Mouse (Mus musculus) lung, postnatal 36 days (tissue): ENCODE results near the gene E2f3.

Experiments
- DNase-seq: peaks from one replicate; pipeline ENCODE4 v3.0.0; 2022; ENCODE audit warnings: mixed read lengths

E2f3 gene

GRCm38 (mm10) chr13:29985855-29986755 is at the start of gene E2f3:
TSS of gene E2f3 (minus strand) at chr13:29986063.
- DNase-seq: peak; percentile 100

GRCm38 (mm10) chr13:30034540-30034939 is 48.7 kb upstream of the E2f3 start:
- no peak for DNase-seq

- no peak for DNase-seq
These were observed 45.9 kb upstream of the E2f3 start for GRCm38 (mm10) chr13:30031684-30032335.

- no peak for DNase-seq
These were observed 42.0 kb upstream of the E2f3 start for GRCm38 (mm10) chr13:30027841-30028240.

- DNase-seq: no peak
These were observed 36.6 kb upstream of the E2f3 start for GRCm38 (mm10) chr13:30022487-30022886.

- DNase-seq: peak; percentile 35
These were observed 32.7 kb upstream of the E2f3 start for GRCm38 (mm10) chr13:30018573-30018972.

- DNase-seq: no peak
These were observed 31.7 kb upstream of the E2f3 start for GRCm38 (mm10) chr13:30017611-30018010.

GRCm38 (mm10) chr13:30014576-30014975 is 28.7 kb upstream of the E2f3 start:
- no peak for DNase-seq

- DNase-seq: no peak
These were observed 26.4 kb upstream of the E2f3 start for GRCm38 (mm10) chr13:30012226-30012625.

- DNase-seq: no peak
These were observed 22.9 kb upstream of the E2f3 start for GRCm38 (mm10) chr13:30008738-30009137.

GRCm38 (mm10) chr13:30005422-30005821 is 19.6 kb upstream of the E2f3 start:
- DNase-seq: no peak

GRCm38 (mm10) chr13:30004849-30005248 is 19.0 kb upstream of the E2f3 start:
- DNase-seq: no peak

GRCm38 (mm10) chr13:30003169-30003568 is 17.3 kb upstream of the E2f3 start:
- DNase-seq: no peak

- DNase-seq: no peak
These were observed 15.2 kb upstream of the E2f3 start for GRCm38 (mm10) chr13:30001041-30001440.

GRCm38 (mm10) chr13:29987956-29988355 is 2.1 kb upstream of the E2f3 start:
- no peak for DNase-seq

GRCm38 (mm10) chr13:29986756-29987120 is 875 bp upstream of the E2f3 start:
- no peak for DNase-seq

GRCm38 (mm10) chr13:29985101-29985854 is 585 bp downstream of the E2f3 start:
- DNase-seq: peak; percentile 9

GRCm38 (mm10) chr13:29984286-29985100 is 1.4 kb downstream of the E2f3 start:
- peak; percentile 79 for DNase-seq

GRCm38 (mm10) chr13:29983523-29984191 is 2.2 kb downstream of the E2f3 start:
- peak; percentile 8 for DNase-seq

GRCm38 (mm10) chr13:29983037-29983436 is 2.8 kb downstream of the E2f3 start:
- peak; percentile 18 for DNase-seq

GRCm38 (mm10) chr13:29982400-29982799 is 3.5 kb downstream of the E2f3 start:
- DNase-seq: no peak

- no peak for DNase-seq
These were observed 6.7 kb downstream of the E2f3 start for GRCm38 (mm10) chr13:29979140-29979564.
